Mouse (Mus musculus) megakaryocyte, embryonic 14.5 days (primary cell): ENCODE results near the gene Hoxa11. TPM values are rescaled to one million over a fixed set of nuclear protein-coding genes. Genes with fewer than 3 reads are reported as not detected.

Source experiments
- H3K27me3 ChIP-seq: replicated peaks from 2 replicates; pipeline ENCODE3; 2012; ENCODE audit warnings: inconsistent platforms
- H3K36me3 ChIP-seq: replicated peaks from 2 replicates; pipeline ENCODE3; 2012; ENCODE audit warnings: low read length, inconsistent platforms, mixed read lengths
- H3K4me1 ChIP-seq: 2 replicates; pipeline ENCODE4 v1.6.1; 2012; ENCODE audit warnings: inconsistent platforms
- H3K4me3 ChIP-seq: replicated peaks from 2 replicates; pipeline ENCODE3; 2012; ENCODE audit warnings: moderate library complexity, mild to moderate bottlenecking, inconsistent platforms
- H3K9me3 ChIP-seq: 2 replicates; pipeline ENCODE4 v1.6.1; 2012; ENCODE audit warnings: inconsistent platforms
- FLI1 ChIP-seq: IDR thresholded peaks from 2 replicates; pipeline ENCODE4 v1.6.1; 2012; ENCODE audit warnings: low read length, inconsistent platforms, mixed read lengths
- GATA1 ChIP-seq: IDR thresholded peaks from 3 replicates; pipeline ENCODE4 v1.6.1; 2012; ENCODE audit warnings: mixed read lengths, low read length, inconsistent platforms, borderline replicate concordance
- polyA plus RNA-seq: library from polyadenylated mRNA; stranded (reverse); fragments of >175 nt; gene quantifications from 2 replicates; pipeline ENCODE4 v1.2.3, GENCODE M21; 2012; ENCODE audit warnings: low replicate concordance; ENCODE audit not compliant: insufficient read depth

The Hoxa11 gene
- polyA plus RNA-seq, 1 experiment: not detected

DNA sequence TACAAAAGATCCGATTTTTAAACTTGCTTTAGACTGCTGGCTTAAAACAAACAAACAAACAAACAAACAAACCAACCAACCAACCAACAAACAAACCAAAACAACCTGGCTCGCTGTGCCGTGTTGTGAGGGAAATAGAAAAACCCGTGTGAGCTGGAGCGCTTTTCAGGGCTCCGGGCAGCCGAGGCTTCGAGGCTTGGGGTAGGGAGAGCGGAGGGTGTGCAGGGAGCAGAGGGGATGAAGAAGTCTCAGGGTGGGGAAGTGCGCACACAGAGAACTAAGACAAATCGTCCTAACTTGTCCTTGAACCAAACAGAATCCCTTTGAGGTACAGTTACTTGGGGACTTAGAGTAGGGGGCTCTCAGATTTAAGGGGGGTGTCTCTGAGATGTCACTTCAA, 29.0 kb upstream of the Hoxa11 start:
- no peaks in the 10 kb centered on the region for H3K9me3 ChIP-seq
- H3K36me3 ChIP-seq: no peaks in the 10 kb centered on the region
- peaks cover 15% of the 10 kb centered on the region for H3K4me1 ChIP-seq
- no peak overlapping the region for H3K4me3 ChIP-seq
- no peak for TF ChIP-seq FLI1
- no peak for TF ChIP-seq GATA1
- peaks cover 89% of the 10 kb centered on the region for H3K27me3 ChIP-seq

- no peaks in the 10 kb centered on the region for H3K9me3 ChIP-seq
- TF ChIP-seq GATA1: no peak
- no peak for TF ChIP-seq FLI1
- H3K4me1 ChIP-seq: peaks cover 15% of the 10 kb centered on the region
- H3K27me3 ChIP-seq: peaks cover 93% of the 10 kb centered on the region
- H3K36me3 ChIP-seq: no peaks in the 10 kb centered on the region
- peak overlapping the region; percentile 11 for H3K4me3 ChIP-seq
These were observed 28.2 kb upstream of the Hoxa11 start for GRCm38 (mm10) chr6:52273656-52274280.

DNA sequence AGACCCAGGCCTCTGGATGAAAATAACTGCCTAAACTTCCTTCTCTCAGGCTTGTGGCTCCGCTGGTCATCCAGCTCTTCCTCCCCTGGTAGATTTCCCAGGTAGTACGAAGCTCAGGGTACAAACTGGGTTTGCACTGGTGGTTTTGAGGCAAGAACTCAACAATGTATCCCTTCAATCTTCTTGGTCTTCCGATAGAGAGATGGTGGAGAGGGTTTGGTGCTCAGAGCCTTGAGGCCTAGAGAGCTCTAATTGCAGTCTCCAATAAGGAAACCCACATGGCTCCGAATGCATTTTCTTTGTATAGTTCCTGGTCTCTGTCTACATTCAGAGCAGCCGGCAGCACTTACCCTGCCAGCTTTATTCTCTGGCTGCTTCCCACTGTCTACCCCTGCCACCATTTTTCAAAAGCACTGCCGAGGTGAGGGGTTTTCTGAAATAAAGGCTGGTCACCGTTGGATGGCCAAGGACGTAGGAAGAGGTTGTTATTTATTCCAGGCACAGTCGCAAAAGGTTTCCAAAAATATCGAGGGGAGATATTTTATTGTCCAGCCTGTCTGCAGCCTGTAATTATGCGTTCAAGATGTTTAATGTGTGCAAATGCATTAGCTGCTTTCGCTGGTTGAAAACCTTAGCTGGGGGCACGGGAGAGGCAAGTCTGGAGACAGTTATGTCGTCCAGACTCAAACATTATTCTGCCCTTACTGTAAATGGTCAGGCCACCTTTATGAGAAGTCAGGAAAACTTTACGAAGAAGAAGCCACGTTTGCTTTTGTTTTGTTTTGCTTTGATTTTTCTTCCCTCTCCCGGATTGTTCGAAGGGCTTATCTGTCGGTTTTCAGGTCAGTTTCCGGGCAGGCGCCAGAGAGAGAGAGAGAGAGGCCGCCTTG, 27.4 kb upstream of the Hoxa11 start:
- Histone ChIP-seq H3K27me3 (peaks cover 98% of the 10 kb centered on the region), H3K36me3 (no peaks in the 10 kb centered on the region), H3K9me3 (no peaks in the 10 kb centered on the region), H3K4me1 (peaks cover 15% of the 10 kb centered on the region), H3K4me3 (no peak overlapping the region)
- TF ChIP-seq GATA1 (no peak), FLI1 (no peak)

DNA sequence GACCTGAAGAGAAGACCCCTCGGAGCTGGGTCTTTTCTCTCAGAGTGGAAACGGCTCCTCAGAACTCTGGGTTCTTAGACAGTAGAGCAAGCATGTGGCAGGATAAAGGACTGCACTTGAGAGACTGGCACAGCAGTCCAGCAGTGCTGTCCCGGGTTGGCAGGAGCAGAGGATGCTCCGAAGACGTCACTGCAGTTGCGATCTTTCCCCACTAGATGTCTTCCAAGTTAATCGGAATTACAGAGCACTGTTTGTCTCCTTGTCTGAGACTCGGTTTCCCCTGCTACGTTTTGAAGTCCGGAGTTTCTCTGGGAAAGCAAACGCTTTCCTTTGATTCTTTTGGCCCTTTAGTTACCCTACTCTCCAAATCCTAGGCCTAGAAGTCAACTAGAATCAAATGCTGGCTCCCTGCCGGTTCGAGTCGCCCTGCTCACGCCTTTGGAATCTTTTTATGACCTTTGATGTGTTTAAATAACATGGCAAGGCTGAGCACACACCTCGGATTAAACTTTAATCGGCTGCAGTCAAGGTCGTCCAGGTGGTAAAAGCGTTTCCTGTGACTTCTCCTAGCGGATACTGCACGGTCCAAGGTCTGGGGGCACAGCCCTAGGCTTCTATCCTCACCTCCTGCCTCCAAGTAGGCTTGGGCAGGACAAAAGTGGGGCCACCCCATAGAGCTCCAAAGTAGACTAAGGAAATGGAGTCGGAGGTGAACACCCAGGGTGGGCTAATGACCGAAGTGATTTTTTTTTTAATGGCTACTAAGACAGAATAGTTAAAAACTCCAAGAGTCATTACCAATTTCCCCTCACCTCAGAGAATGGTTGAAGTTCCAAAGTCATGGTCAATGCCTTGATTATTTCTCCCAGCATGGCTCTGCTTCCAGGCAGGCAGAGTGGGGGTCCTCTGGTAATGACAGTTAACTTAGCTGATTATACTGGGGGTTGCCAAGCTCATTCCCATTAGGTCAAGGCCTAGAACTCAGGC, 25.2 kb upstream of the Hoxa11 start:
- H3K4me1 ChIP-seq: peaks cover 21% of the 10 kb centered on the region

DNA sequence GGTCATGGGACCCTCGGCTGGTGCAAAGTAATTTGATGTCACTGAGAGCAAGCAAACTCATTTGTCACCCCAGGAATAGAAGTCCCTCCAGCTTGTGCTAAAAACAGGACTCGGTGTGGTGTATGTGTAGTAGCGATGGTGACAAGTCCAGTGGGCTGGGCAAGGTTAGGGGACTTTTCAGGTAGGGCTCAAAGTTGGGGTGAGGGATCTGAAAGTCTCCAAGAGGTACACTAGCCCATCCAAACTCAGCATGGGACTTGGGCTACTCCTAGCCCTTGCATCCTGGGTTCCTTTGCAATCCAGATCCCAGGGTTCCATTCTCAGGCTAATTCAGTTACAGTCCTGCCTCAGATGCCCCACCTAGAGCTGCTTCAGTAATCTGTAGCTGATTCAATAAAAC, 23.1 kb upstream of the Hoxa11 start:
- H3K27me3 ChIP-seq: peaks cover 98% of the 10 kb centered on the region
- peaks cover 21% of the 10 kb centered on the region for H3K4me1 ChIP-seq
- H3K9me3 ChIP-seq: peaks cover 7% of the 10 kb centered on the region; the same call in 1 of the 2 replicates
- no peaks in the 10 kb centered on the region for H3K36me3 ChIP-seq
- H3K4me3 ChIP-seq: no peak overlapping the region
- TF ChIP-seq GATA1: no peak
- no peak for TF ChIP-seq FLI1

More for the DNA sequence above, 25.2 kb upstream of the Hoxa11 start:
- H3K4me3 ChIP-seq: no peak overlapping the region
- H3K27me3 ChIP-seq: peaks cover 98% of the 10 kb centered on the region
- no peaks in the 10 kb centered on the region for H3K36me3 ChIP-seq
- TF ChIP-seq FLI1: no peak
- no peak for TF ChIP-seq GATA1
- no peaks in the 10 kb centered on the region for H3K9me3 ChIP-seq

- Histone ChIP-seq H3K4me1 (peaks cover 17% of the 10 kb centered on the region), H3K4me3 (no peak overlapping the region), H3K36me3 (no peaks in the 10 kb centered on the region), H3K27me3 (peaks cover 98% of the 10 kb centered on the region), H3K9me3 (peaks cover 7% of the 10 kb centered on the region; the same call in 1 of the 2 replicates)
- TF ChIP-seq FLI1 (no peak), GATA1 (no peak)
These were observed 22.7 kb upstream of the Hoxa11 start for GRCm38 (mm10) chr6:52268341-52268740.

DNA sequence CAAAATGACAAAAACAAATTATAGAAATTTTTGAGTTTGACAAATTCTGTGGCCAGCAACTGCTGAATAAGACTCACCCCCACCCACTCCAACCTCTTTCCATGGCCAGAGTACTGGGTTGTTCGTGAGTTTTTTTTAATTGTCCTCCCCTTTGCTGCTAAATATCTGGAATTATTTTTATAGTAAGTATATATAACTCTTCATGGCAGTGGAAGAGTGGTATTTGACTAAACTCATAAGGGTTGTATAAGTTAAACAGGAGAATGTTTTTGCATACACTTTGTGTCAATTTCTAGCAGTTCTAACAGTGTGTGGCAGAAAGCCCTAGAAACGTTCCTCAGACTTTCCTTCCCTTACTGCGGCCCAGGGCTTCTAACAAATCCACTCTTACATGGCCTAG, 22.1 kb upstream of the Hoxa11 start:
- no peaks in the 10 kb centered on the region for H3K36me3 ChIP-seq
- peaks cover 7% of the 10 kb centered on the region; the same call in 1 of the 2 replicates for H3K9me3 ChIP-seq
- H3K4me1 ChIP-seq: peaks cover 22% of the 10 kb centered on the region
- no peak overlapping the region for H3K4me3 ChIP-seq
- TF ChIP-seq FLI1 (no peak), GATA1 (no peak)
- H3K27me3 ChIP-seq: peaks cover 98% of the 10 kb centered on the region

GRCm38 (mm10) chr6:52267221-52267620, 21.6 kb upstream of the Hoxa11 start:
- Histone ChIP-seq H3K4me3 (no peak overlapping the region), H3K9me3 (peaks cover 7% of the 10 kb centered on the region; the same call in 1 of the 2 replicates), H3K36me3 (no peaks in the 10 kb centered on the region), H3K27me3 (peaks cover 98% of the 10 kb centered on the region), H3K4me1 (peaks cover 26% of the 10 kb centered on the region)
- no peak for TF ChIP-seq GATA1
- TF ChIP-seq FLI1: no peak

DNA sequence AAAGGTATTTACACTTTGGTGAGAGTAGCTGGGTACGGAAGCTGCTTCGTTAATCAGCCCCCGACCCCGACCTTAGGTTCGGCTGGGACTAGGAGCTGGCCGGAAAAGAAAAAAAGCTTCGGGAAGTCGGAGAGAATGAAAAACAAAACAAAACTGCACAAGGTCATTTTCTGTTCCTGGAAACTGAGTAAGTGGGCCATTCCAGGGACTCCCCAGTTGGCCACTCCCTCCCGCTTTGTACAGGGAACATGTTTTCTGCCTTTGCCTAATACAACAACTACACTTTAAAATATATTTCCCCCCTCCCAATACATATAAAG, 21.0 kb upstream of the Hoxa11 start:
- no peak for TF ChIP-seq FLI1
- TF ChIP-seq GATA1: no peak

More for the DNA sequence above, 21.0 kb upstream of the Hoxa11 start:
- H3K27me3 ChIP-seq: peaks cover 99% of the 10 kb centered on the region
- H3K9me3 ChIP-seq: peaks cover 7% of the 10 kb centered on the region; the same call in 1 of the 2 replicates
- peaks cover 32% of the 10 kb centered on the region for H3K4me1 ChIP-seq
- no peak overlapping the region for H3K4me3 ChIP-seq
- no peaks in the 10 kb centered on the region for H3K36me3 ChIP-seq
